Mouse (Mus musculus) fibroblast of lung, adult 2 months (primary cell): ENCODE results near the gene Sv2b.

Source experiments
- DNase-seq: peaks from one replicate; pipeline ENCODE4 v3.0.0-alpha.2; 2011; ENCODE audit warnings: low read depth

The Sv2b gene

DNA sequence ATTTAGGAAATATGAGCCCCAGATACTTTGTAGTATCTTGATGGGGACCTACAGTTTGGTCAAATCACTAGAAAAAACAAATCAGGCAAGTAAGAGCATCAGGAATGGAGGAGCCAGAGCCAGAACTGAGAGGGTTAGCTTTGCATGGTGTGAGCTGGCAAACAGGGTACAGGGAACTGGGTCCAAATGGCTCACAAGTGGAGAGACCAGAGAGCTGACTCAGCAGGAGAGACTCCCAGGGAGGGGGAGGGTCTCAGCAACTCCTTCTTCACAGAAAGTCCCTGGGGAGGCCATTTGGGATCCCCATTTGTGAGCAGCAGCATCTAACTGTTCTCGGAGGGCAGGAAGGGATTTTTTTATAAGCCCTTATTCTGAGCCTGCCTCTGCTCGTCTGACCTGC is 18.5 kb downstream of the Sv2b start:
- DNase-seq = no peak

DNA sequence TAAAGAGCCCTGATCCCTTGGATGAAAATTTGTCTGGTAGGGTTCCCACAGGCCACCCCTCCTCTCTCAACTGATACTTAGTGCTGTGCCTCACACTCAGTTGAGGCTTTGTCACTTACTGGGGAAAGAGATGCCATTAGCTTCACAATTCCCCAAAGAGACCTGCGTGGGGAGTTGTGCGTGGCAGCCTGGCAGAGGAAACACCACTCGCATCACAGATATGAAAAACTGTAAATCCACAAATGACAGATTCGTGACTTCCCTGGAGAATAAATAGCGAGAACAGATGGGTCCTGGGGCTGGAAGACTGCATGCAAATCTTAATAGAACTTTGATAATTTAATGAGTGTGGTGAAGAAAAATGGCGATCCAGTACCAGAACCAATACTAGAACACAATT is 21.8 kb downstream of the Sv2b start:
- no peak for DNase-seq

DNA sequence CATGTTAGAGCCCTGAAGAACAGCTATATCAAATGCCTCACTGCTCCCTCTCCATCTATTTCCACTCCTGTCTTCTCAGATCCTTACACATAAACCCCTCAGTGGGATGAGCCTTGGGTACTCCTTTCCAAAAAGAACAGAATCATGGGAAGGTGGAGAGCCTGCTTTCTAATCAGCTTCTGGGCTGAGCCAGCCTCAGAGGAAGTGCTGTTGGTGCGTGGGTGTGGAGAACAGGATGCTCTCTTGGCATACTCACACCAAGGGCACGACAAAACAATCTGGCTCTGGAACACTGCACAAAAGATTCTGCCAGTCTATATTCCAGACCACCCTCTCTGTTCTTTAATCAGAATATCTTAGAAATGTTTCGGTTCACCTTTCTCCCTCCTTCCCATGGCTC is 26.1 kb downstream of the Sv2b start:
- no peak for DNase-seq

DNA sequence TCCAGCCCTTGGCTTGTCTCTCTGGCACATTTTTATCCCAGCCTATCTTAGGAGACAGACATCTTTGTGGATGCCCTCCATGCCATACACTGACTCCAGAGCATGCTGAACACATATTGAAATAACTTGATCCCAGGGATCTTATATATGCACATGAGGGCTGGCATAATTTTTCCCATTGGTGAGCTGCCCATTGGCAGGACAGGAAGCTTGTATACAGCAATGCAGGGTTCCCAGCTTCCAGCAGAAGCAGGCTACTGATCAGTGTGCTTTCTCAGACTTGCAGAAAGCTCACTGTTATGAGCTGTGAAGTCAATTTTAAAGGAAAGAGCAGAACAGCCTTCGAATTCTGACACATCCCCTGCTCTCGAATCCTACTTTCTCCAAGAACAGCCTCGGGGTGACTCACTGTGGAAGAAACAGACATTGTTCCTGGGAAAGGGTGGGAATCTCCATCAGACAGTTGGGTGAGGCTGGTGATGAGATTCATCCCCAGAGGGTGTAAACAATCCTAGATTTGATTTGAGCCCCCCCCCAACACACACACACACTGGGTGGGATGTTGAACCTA is 26.9 kb downstream of the Sv2b start:
- no peak for DNase-seq

DNA sequence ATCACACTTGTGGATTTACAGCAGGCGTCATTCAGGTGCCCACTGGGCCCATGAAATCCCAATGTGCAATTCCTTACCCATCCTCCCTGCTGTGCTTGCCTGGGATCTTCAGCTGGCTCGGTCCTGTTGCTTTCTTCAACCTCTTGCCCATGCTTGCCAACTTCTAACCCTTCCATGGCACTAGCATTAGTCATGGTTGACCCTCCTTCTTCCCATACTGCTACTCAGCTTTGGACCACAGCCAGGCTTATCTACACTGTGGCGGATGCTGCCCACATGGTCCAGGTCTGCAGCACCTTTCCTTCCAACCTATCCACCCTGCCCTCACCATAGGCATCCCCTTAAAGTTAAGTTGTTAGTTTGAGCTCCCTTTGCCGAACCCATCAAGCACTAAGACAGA is 28.0 kb downstream of the Sv2b start:
- no peak for DNase-seq

DNA sequence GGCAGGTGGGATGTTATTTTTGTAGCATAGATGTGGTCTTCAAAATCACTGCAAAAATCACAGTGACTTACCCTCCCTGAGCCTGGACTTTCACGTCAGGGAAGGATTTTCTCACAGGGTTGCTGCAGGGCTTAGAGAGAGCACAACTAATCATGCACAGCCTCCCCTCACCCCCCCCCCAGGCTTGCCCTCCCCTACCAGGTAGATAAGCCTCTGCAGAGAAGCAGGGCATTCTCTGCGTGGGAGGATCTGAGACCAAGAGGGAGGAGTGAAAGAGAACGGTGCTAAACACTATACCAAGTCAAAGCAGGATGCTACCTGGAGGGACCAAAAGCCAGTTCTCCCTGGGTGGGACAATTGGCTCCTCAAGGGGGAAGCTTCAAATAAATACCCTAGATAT is 31.2 kb downstream of the Sv2b start:
- DNase-seq = no peak

DNA sequence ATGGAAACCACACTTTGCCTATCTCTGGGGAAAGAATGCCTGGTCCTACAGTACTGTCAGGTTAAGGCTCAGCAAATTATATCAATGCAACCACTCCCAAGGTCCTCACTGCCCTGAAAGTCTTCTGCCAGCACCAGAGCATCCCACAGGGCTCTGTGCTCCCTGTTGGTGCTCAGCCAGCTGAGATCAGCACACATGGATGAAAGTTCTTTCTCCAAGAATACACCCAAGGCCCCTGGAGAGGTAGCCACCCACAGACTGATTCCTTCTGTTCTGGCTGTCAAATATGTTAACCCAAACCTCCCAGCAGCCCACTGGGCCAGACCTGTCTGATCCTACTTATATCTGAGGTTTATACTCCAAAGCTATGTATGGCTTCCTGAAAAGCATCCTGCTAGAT is 32.3 kb downstream of the Sv2b start:
- DNase-seq = no peak

DNA sequence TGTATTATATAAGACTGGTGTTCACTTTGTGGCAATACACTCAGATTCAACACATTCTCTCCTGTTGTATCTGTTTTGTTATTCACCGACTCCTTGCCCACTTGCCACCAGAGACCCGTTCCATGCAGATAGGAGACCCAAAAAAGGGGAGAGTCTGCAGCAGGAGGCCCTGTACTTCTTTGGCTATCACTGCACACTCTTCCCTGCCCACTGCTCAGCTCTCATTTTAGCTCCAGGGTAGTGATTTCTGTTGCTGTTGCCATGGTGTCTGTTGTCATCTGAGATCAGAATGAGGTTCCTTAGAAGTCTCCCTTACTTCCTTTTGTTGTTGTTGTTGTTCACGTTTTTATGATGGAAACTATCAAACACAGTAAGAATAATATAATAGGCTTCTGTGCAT is 34.5 kb downstream of the Sv2b start:
- no peak for DNase-seq

DNA sequence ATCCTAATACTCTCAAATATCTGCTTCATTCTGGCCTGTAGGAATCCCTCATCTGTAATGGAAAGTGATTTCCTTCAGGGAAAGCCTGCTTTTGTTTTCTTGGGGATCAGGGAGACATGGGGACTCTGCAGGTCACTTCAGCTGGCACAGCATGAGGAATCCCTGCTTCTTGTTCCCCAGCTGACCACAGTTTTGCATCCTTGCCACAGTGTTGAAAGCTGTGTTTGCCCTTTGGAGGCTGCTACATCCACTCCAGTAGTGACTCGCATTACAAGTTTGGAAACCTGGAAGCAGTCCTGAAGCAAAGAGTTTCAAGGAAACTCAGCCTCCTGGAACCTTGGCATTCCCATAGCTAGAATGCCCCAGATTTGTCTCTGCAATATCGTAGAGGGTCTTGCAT is 35.4 kb downstream of the Sv2b start:
- DNase-seq = no peak

DNA sequence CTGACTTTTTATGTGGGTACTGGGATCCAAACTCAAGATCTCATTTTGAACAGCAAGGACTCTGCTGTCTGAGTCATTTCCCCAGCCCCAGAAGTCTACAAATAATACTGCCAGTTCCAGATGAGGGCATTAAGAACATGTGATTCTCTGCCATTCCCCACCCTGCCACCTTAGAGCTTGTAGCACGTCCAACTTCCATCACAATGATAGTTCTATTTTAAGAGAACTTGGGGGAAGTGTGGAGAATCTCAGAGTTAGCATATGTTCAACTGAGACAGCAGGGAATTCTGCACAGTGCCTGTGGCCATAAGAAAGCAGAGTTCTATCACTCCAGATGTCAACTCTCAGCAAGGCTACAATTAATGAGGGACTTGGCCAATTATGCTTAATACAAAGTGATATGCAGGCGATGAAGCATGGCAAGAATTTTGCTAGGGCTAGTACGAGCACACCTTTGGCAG is 37.1 kb downstream of the Sv2b start:
- DNase-seq = no peak

DNA sequence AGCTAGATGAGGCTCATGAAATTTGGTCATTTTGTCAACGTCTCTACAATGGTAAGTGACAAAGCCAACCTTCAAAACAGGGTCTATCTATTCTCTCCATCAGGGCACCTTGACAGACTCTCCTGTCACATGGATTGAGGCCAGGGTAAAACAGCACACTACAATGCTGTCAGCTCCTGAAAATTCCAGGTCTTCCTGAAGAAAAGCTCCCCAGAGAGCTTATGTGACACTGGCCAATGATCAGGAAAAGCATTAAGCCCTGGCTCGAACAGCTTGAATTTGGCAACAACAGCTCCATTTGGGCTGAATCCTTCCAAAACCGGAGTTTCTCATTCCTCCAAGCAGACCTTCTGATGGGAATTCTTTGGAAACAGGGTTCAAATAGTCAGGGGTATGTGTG is 37.8 kb downstream of the Sv2b start:
- no peak for DNase-seq

DNA sequence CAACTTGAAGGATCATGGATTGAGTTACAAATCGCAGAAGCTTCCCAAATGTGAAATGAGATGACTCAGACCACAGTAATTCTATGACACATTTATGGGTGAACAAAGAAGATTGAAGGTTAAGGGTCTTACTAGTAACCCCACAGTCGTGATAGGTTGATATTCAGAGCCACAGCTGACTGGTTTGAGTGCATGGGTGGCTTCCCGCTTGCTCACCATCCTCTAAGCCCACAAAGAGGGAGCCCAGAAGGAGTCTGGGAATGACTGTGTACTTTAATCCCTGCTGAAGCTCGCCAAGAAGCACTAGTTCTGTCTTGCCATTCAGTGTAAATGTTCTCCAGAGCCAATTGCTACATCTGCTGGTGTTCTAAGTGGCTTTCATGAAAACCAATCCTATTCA is 41.8 kb downstream of the Sv2b start:
- DNase-seq = no peak

DNA sequence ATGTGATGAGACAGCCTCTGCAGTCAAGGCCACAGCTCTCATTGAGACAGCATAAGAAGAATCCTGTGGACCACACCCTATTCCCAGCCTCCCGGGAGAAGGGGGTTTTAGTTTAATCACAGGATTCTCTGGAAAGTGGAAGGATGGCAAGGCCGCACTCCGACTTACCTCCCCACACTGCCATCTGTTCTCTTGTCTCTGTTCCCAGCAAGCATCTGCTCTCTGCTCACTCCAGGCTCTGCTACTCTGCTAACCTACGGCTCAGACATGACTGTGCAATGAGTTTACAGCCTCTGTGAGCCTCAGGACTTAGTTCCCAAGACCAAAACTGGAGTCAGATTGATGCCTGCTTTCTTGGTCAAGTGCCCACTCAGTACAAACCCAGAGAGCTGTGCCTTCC is 43.8 kb downstream of the Sv2b start:
- no peak for DNase-seq

DNA sequence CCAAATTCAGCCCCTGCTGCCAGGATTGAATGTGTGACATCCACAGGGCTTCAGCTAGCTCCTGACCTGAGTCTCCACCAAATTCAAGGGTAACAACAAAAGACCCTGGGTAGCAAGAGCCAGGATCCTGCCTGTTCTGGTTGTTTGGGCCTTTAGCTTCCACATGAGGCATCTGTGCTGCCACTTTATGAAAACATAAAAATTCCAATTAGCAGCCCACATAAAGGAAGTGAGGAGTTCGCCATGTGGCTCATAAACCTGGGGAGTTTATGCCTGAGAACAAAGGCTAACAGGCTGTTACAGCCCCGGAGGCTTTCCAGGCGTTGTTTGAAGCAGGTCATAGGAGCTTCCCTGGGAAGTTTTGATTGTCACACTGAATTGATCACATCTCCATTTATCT is 49.1 kb downstream of the Sv2b start:
- DNase-seq = no peak

DNA sequence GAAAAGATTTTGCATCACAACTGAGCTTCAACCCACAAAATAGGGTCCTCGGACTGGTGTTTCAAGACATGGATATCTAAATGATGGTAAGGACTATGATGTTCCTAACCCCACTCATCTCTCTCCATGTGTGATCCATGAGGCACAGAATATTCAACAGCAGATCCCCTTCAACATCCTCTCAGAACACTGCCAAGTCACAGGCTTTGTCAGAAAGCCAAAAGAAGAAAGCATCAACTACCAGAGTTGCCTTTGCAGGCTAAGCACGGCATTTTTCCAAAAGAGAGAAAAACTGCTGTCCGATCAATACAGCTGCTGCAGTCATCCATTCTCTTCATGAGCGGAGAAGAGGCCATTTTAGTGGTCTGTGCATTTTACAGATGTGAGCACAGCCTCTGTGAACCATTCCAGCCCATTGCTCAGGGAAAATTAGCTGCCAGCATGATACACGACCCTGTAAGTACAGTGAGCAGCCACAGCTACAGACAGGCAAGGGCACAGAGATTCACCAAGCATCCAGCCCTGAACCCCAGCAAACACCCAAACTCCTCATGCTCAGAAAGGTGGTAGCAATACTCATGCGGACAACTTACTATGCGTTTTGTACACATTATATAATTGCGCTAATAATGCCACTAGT is 55.3 kb downstream of the Sv2b start:
- DNase-seq = no peak

DNA sequence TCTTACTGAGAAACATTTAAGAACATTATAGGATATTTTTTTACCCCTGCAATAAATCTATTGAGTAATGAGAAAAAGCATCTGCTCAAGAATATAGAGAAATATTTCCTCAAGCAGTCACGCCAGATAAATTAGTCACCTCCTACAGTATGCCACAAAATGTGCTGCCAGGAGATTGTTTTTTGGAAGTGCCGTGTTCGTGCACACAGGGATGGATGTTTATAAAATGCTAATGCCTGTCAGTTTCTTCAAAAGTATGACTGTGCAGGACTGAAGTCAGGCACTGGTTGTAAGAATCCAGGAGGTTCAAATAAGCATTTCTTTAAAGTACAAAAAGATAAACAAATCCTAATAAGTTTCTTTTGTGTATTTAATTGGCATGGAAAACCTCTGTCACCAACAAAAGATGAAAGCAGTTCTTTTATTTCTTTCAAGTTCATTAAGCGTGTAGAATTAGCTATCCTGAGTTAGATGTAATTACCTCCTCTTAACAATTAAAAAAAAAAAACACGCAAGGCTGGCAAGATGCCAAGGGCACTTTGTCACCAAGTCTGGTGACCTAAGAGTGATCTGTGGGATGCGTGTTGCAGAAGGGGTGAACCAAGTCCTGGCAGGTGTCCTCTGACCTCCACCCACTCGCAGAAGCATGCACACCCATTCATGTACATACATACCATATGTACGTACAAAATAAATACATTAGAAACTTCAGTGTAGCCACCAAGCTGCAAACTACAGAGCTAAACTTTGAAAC is 68.1 kb downstream of the Sv2b start:
- no peak for DNase-seq

DNA sequence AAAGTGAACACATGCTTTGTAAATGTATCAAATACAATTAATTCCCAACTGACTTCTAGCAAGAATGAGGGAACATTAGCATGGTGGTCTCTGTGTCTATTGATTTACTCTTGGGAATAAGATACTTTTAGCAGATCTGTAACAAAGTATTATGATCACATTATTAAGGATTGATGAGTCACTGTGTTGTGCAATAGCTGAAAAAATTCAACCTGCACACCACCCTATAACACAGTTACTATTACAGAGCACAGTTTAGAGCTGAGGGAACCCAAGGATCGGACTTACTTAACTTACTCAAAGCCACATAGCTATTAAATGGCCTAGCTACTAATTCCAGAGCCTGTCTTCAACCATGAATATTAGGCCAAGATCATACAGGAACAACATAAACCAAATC is 72.7 kb downstream of the Sv2b start:
- DNase-seq = no peak

DNA sequence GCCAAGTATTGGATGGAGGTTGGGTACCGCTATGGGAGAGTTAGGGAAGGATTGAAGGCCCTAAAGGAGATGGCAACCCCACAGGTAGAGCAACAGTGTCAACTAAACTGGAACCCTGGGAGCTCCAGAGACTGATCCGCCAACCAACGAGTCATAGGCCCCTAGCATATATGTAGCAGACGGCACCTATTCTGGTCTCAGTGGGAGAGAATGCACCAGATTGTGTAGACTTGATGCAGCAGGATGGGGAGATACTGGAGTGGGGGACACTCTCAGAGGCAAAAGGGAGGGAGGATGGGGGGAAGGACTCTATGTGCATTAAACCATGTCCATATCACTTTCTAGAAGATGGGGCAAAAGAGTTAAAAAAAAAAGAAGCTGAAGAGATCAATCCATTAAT is 84.9 kb downstream of the Sv2b start:
- no peak for DNase-seq

DNA sequence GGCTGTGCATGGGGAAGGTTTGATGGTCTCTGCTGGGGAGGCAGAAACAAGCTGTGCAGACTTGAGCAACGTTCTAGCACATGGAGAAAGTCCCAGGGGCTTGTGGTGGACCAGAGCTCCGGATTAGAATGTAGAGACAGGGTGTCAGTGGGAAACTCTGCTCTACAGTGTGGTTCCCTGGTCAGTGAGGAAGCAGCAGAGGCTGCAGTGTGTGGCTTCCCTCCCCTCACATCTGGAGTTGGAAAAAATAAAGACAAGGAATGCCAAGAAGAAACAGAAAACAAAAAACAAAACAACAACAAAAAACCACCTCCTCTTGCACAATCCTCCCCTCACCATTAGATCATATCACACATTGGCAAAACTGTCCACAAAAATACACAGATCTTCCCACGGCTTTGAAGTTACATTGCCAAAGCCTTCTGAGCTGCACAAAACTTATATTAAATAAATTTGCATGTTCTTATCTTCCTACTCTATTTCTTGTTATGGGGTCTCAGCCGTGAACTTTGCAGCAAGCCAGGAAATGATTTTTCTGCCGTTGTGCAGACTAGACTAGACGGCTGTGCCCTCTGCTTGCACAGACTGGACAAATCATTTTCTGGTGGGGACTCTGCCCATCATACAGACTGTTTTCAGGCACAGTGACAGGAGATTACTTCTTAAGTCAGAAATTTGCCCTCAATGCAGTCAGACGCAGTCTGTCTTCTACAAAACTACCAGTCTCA is 86.2 kb downstream of the Sv2b start:
- no peak for DNase-seq

DNA sequence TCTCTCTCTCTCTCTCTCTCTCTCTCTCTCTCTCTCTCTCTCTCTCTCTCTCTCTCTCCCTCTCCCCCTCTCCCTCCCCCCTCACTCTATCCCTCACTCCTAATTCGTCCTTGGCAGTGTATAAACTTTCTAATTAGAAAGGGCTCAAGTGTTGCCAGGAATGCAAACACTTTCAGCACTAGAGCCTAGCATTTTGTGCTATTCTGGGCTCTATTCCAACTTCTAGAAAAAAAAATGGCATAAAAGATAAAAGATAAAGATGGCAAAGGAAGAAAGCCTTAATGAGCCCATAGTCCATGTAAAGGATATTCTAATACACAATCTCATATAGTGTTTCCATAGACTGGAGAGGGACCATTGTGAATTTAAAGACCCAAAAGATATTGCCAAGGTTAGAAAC is 88.3 kb downstream of the Sv2b start:
- no peak for DNase-seq

DNA sequence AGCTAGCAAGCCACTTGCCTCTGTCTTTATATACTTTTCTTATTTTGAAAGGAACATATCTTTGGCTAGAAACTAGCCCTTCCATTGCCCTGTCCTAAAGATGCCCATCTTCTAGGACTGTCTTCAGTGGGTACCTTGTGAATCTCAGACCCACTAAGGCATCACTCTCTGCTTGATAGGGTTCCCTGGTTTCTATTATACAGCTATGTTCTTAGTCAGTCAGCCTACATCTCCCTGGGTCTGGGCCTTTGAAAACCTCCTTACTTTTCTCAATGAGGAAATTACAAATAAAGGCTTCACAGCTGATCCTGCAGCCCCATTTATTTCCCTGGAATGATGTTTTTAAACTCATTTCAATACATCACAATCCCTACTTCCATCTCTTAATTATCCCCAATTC is 88.8 kb downstream of the Sv2b start:
- DNase-seq = no peak

DNA sequence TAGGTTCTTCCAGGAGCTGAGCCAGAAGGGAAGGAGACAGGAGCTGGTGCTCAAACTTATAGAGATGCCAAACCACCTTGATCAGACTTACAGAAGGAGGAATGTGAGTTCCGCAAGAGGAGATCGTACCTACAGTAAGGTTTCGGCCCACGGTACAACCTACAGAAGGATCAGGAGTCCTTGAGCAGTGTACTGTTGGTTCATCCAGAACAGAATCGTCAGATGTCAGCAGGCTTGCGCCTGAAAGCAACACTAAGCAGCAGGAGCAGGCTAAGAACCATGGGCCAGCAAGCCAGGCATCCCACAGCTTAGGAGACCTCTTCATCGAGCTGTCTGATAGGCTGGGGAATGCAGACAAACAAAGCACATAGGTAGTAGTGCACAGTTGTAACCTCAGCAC is 92.9 kb downstream of the Sv2b start:
- no peak for DNase-seq

DNA sequence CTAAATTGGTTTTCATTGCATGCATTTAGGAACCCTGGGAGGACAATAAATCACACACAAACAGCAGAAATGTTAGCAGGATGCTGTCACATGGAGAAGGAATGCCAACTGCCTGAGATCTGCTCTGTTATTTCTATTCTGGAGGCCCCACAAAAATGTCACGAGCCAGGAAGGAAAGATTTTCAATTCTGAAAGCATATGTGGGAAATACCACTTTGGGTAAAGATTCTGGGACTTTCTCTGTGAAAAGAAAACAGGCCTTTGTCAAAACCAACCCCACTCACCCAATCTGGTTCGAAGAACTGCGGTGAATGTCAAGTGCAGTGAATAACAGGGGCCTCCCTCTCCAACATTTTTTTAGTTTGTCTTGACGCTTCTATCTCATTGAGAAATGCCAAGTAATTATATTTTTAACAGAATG is 99.8 kb downstream of the Sv2b start:
- peak; percentile 37 for DNase-seq
